Mouse (Mus musculus) midbrain, embryonic 10.5 days (tissue): ENCODE data around the gene Snrnp70. TPM values are rescaled to one million over a fixed set of nuclear protein-coding genes. Genes with fewer than 3 reads are reported as not detected.

ENCODE experiments used
- DNase-seq: peaks from one replicate; pipeline ENCODE4 v3.0.0-alpha.2; 2017; ENCODE audit warnings: low spot score
- H3K27ac ChIP-seq: fragments of 300-500 bp; sonication (generic); replicated peaks from 2 replicates; pipeline ENCODE4 v1.5.1; 2016; ENCODE audit warnings: mild to moderate bottlenecking
- H3K27me3 ChIP-seq: fragments of 300-500 bp; sonication (generic); 2 replicates; pipeline ENCODE4 v1.6.1; 2016; ENCODE audit warnings: low read depth, mild to moderate bottlenecking; ENCODE audit not compliant: poor library complexity, severe bottlenecking
- H3K36me3 ChIP-seq: fragments of 300-500 bp; sonication (generic); 2 replicates; pipeline ENCODE4 v1.6.1; 2016; ENCODE audit warnings: mild to moderate bottlenecking, moderate library complexity
- H3K4me1 ChIP-seq: fragments of 300-500 bp; sonication (generic); 2 replicates; pipeline ENCODE4 v1.6.1; 2016
- H3K4me3 ChIP-seq: fragments of 300-500 bp; sonication (generic); 2 replicates; pipeline ENCODE4 v1.5.1; 2016; ENCODE audit warnings: mild to moderate bottlenecking, moderate library complexity
- H3K9me3 ChIP-seq: fragments of 300-500 bp; sonication (generic); replicated peaks from 2 replicates; pipeline ENCODE4 v1.6.1; 2016; ENCODE audit warnings: mild to moderate bottlenecking
- WGBS: fragments of 180-500 bp; shearing (Covaris S2); methylation state at CpG from one replicate; pipeline ENCODE4 v1.1.7; 2016; 5-methylcytosine and 5-hydroxymethylcytosine counted together
- polyA plus RNA-seq: library from polyadenylated mRNA; unstranded; fragments of >200 nt; fragmentation: Nextera tagmentation; extraction: Ambion mirVana; gene quantifications from 2 replicates; pipeline ENCODE4 v1.2.1, GENCODE M21; 2016

Gene Snrnp70
- polyA plus RNA-seq, 1 experiment from 2014 or later, result 254 TPM

DNA sequence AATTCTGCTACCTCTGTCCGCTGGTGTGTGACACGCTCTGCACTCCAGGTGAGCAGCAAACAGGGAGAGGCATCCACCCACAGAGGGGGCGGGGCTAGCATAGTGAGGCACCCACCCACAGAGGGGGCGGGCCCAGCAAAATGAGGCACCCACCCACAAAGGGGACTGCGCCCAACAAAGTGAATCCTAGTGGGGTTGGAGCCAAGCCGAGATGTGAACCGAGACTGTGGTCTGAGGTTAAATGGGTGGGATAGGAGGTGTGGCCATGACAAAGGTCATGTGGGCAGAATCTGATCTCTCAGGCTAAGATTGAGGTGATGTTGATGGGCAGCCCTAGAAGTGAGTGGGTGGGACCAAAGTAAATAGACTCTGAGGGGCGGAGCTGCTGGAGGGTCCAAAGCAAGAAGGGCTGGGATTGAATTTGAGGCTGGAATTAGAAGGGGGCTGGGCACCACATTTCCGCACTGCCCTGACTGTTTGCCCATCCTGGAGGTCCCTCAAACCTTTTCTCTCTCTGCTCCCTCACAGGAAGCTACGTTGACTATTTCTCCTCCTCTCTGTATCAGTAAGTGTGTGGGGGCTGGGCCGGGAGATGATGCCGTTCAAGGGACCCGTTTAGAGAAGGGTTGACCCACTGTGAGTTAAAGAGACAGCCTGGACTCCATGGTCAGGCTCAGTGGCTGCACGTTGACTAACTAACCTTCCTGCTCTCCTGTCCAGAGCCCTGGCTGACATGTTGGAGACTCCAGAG is 57.2 kb downstream of the Snrnp70 start:
- H3K36me3 ChIP-seq, result no peaks in the 10 kb centered on the region
- peak overlapping the region; percentile 65 for H3K4me3 ChIP-seq
- H3K27me3 ChIP-seq, result peaks cover 82% of the 10 kb centered on the region
- H3K4me1 ChIP-seq, result peaks cover 68% of the 10 kb centered on the region
- peak overlapping the region; percentile 87 for H3K27ac ChIP-seq
- H3K9me3 ChIP-seq, result no peaks in the 10 kb centered on the region
- WGBS, result 3% methylated on average over 14 of the region's 14 CpGs
- DNase-seq, result peak; percentile 27

DNA sequence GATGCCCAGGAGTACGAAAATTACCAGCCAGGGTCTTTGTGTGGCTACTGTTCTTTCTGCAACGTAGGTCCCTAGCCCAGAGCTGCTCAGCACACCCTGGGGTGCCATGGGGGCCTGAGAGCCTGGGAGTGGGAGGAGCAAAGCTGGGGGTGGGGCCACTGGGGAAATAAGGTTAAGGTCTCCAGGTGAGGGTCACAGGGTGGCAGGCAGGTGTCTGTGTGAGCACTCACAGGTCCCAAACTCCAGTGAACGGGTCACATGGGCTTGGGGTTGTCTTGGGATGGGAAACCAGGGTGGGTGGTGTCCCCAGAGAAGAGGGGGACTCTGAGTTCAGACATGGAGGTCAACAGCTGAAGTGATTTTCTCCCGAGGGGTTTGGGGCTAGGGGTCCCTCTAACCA is 58.1 kb downstream of the Snrnp70 start:
- Histone ChIP-seq H3K4me3 (no peak overlapping the region), H3K9me3 (no peaks in the 10 kb centered on the region), H3K27me3 (peaks cover 79% of the 10 kb centered on the region), H3K36me3 (no peaks in the 10 kb centered on the region), H3K27ac (no peak overlapping the region), H3K4me1 (peaks cover 77% of the 10 kb centered on the region)
- 11% methylated on average over 4 of the region's 4 CpGs for WGBS
- no peak for DNase-seq

DNA sequence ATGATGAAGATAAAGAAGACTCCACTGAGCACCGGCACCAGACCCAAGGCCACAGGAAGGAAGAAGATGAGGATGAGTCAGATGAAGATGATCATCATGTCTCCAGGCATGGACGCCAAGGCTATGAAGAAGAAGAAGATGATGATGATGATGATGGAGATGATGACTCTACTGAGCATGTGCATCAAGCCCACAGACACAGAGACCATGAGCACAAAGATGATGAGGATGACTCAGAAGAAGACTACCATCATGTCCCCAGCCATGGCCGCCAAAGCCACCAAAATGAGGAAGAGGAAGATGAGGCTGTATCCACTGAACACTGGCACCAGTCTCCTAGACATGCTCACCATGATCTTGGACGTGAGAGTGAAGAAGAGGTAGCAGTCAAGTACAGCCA is 59.2 kb downstream of the Snrnp70 start:
- Histone ChIP-seq H3K4me1 (peaks cover 74% of the 10 kb centered on the region), H3K27ac (no peak overlapping the region), H3K27me3 (peaks cover 80% of the 10 kb centered on the region), H3K9me3 (no peaks in the 10 kb centered on the region), H3K36me3 (no peaks in the 10 kb centered on the region), H3K4me3 (no peak overlapping the region)
- no peak for DNase-seq
- 87% methylated on average over 4 of the region's 4 CpGs for WGBS

DNA sequence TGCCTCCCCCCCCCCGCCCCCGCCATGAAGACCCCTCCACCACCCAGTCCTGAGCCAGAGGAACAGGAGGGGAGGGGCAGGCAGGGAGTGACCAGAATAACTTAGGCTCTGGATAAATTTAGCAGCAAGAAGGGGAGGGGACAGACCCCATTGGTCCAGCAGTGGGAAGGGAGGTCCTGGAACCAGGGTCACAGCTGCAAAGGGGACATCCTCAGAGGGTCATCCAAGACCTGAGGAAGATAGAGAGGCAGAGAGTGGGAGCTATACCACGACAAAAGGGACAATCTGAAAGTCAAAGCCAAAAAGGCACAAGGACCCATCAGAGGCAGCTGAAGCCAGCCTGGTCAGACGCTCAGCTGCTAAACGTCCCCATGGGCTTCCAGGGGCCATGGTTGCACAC is 60.5 kb downstream of the Snrnp70 start, which contains the start of gene Hrc:
Gene Hrc (plus strand): TSS at position 235 of the 400 bp plus-strand sequence.
- Histone ChIP-seq H3K27me3 (peaks cover 67% of the 10 kb centered on the region), H3K4me3 (peak within 1 kb of the TSS; percentile 79), H3K9me3 (no peaks in the 10 kb centered on the region), H3K27ac (0 out of 2 replicates have a peak within 1 kb of the TSS, but pooled peaks have one; percentile 6), H3K36me3 (no peaks in the 10 kb centered on the region), H3K4me1 (peaks cover 61% of the 10 kb centered on the region)
- DNase-seq, result no peak
- WGBS, result 40% methylated on average over 5 of the region's 5 CpGs

DNA sequence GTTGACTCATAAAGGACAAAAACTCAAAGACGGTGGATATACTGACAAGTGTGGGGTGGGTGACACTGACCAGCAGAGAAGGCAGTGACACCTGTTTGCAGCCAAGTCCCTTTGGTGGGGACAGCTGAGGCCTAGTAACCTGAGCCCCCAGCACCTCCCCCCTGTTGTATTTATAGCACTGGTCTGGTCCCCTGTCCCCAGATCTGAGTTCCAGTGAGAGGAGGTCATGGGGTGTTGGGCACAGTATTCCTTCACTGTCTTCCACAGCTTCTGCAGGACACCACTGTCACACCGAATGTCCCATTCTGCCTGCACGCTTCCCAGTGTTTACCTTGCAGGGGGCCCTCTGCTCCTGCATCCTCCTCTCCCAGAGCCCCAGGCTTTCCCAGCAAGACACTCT is 60.9 kb downstream of the Snrnp70 start:
- DNase-seq, result no peak
- Histone ChIP-seq H3K9me3 (no peaks in the 10 kb centered on the region), H3K27me3 (peaks cover 66% of the 10 kb centered on the region), H3K36me3 (no peaks in the 10 kb centered on the region), H3K4me3 (peak overlapping the region; percentile 79), H3K4me1 (peaks cover 57% of the 10 kb centered on the region), H3K27ac (no peak overlapping the region)
- 30% methylated on average over 3 of the region's 3 CpGs for WGBS

DNA sequence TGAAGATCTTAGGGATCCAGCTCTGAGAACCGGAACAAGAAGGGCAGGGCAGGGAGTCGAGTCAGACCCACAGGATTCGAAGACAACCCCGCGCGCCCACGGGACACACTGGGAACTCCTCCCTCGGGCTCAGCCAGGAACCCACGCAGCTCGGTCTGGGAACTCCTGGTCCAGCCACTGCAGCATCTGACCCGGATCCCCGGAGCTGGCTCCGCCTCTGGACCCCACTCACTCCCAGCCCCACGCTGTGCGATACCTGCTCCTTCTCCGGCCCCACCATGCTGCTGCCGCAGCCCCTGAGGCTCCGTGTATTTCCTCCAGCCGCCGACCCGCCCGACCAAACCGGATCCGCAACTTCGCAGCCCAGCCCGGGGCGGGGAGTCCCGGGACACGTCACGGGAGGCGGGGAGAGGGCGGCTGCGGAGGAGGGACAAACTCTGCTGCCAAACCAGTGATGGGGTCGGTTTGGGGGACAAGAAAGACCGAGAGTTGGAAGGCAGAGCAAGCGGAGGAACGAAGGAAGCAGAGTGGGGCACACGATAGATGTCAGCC is 62.0 kb downstream of the Snrnp70 start, which contains the start of gene Trpm4:
Gene Trpm4 (minus strand): TSS at position 350 of the 552 bp plus-strand sequence.
- under 1% methylated on average over 38 of the region's 38 CpGs for WGBS
- Histone ChIP-seq H3K27me3 (peaks cover 62% of the 10 kb centered on the region), H3K36me3 (no peaks in the 10 kb centered on the region), H3K9me3 (no peaks in the 10 kb centered on the region), H3K4me1 (peaks cover 46% of the 10 kb centered on the region), H3K27ac (peak within 1 kb of the TSS; percentile 84), H3K4me3 (peak within 1 kb of the TSS; percentile 79)
- peak; percentile 80 for DNase-seq

DNA sequence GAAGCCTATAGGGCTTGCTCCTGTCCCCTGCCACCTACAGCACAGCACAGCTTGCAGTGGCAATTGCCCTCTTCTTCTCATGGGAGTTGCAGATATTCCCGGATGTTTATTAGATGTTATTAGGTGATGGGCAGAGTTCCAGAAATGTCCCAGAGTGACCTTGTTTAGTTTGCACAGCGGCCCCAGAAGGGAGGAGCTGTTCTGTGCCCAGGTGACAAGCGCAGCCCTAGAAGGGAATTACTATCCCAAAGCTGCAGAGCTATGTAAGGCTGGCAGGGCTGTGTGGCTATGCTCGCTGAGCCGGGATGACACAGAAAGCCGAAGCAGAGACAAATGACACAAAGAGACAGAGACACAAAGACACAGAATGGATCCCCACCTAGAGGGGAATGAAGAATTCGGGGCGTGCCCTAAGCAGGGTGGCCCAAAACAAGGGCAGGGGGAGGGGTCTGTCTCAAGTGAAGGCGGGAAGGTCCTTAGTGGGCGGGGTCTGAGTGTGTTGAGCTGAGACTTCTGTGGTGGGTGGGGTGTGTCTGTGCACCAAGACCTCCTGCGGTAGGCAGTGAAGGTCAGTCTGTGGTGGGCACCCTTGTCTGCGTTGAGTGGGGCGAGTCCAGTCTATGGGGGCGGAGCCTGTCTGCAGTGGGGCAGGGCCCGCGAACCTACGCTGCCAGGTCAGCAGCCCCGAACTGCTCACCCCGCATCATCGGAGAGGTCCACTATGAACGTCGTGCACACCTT is 62.7 kb downstream of the Snrnp70 start:
- Histone ChIP-seq H3K4me1 (peaks cover 39% of the 10 kb centered on the region), H3K9me3 (no peaks in the 10 kb centered on the region), H3K4me3 (peak overlapping the region; percentile 79), H3K27ac (peak overlapping the region; percentile 84), H3K36me3 (no peaks in the 10 kb centered on the region), H3K27me3 (peaks cover 55% of the 10 kb centered on the region)
- DNase-seq, result peak; percentile 57
- 3% methylated on average over 22 of the region's 22 CpGs for WGBS

DNA sequence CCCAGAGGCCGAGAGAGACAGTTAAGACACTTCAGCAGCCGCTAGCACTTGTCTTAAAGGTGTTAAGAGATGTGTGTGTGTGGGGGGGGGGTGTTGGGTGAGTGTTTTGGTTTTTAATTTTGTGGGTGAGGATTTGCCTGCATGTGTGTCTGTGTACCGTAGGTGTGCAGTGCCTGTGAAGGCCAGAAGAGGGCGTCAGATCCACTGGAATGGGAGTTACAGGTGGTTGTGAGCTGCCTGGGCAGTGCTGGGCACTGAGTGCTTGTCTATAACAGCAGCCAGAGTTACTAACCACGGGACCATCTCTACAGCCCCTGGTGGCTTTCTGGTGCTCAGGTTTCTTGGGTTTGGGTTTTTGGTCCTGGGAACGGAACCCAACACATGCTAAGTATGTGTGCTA is 64.0 kb downstream of the Snrnp70 start:
- no peak overlapping the region for H3K4me3 ChIP-seq
- peaks cover 32% of the 10 kb centered on the region for H3K4me1 ChIP-seq
- no peaks in the 10 kb centered on the region for H3K36me3 ChIP-seq
- H3K27me3 ChIP-seq, result peaks cover 42% of the 10 kb centered on the region
- no peak overlapping the region for H3K27ac ChIP-seq
- H3K9me3 ChIP-seq, result no peaks in the 10 kb centered on the region
- 81% methylated on average over 6 of the region's 6 CpGs for WGBS
- no peak for DNase-seq

DNA sequence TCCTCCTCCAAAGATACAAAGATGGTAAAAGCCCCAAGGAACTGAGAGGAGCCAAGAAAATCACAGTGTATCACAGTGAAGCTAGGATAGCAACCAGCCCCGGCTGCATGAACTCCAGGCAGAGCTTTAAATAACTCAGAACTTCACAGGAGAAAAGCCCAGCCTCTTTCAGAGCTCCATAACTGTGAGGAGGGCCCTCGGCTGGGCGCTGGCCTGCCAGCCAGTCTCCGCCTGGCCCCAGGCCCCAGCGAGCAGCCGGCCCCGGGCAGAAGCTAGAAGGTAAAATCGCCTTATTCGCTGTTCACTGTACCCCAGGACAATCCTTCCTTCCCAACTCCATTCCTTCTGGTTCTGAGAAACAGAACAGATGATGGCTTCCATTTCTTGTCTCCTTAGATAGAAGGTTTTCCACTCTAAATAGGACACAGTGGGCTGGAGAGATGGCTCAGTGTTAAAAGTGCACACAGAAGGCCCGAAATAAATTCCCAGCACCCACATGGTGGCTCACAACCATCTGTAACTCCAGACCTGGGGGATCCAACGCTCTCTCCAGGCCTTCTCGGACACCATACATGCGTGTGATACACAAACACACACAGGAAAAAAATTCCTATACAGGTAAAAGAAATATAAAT is 66.6 kb downstream of the Snrnp70 start:
- WGBS, result 81% methylated on average over 13 of the region's 13 CpGs
- no peaks in the 10 kb centered on the region for H3K36me3 ChIP-seq
- H3K27me3 ChIP-seq, result peaks cover 16% of the 10 kb centered on the region
- DNase-seq, result no peak
- peaks cover 16% of the 10 kb centered on the region for H3K4me1 ChIP-seq
- H3K9me3 ChIP-seq, result no peaks in the 10 kb centered on the region
- no peak overlapping the region for H3K27ac ChIP-seq
- H3K4me3 ChIP-seq, result no peak overlapping the region

Other genes with a start within 250 kb of the Snrnp70 start
- 108 and 111 TPM in 2 replicates for gene Pih1d1, start 241.4 kb downstream of the Snrnp70 start, polyA plus RNA-seq
- gene Aldh16a1, start 241.2 kb downstream of the Snrnp70 start, polyA plus RNA-seq, result 45.7 and 51.2 TPM in 2 replicates
- gene Slc17a7, start 231.8 kb downstream of the Snrnp70 start, polyA plus RNA-seq, result 0.25 and 0.52 TPM in 2 replicates
- not detected in 2 replicates for gene Gfy, start 216.2 kb downstream of the Snrnp70 start, polyA plus RNA-seq
- not detected in 2 replicates for gene Pth2, start 214.7 kb downstream of the Snrnp70 start, polyA plus RNA-seq
- gene Ccdc155, start 190.8 kb downstream of the Snrnp70 start, polyA plus RNA-seq, result 0.73 and 0.88 TPM in 2 replicates
- gene Dkkl1, start 183.6 kb downstream of the Snrnp70 start, polyA plus RNA-seq, result 0.72 and 1.4 TPM in 2 replicates
- 365 and 367 TPM in 2 replicates for gene Tead2, start 180.0 kb downstream of the Snrnp70 start, polyA plus RNA-seq
- 0.43 and 0.65 TPM in 2 replicates for gene Cd37, start 156.6 kb downstream of the Snrnp70 start, polyA plus RNA-seq
- 0.07 TPM in 1 of 2 replicates, not detected in the other for gene Slc6a16, start 154.7 kb downstream of the Snrnp70 start, polyA plus RNA-seq
- gene Slc6a21, start 118.2 kb downstream of the Snrnp70 start, polyA plus RNA-seq, result not detected in 2 replicates
- 7.0 and 9.6 TPM in 2 replicates for gene Trpm4, start 62.0 kb downstream of the Snrnp70 start, polyA plus RNA-seq
- gene Hrc, start 60.5 kb downstream of the Snrnp70 start, polyA plus RNA-seq, result 0.12 and 0.29 TPM in 2 replicates
- 6.4 and 7.4 TPM in 2 replicates for gene Ppfia3, start 28.7 kb downstream of the Snrnp70 start, polyA plus RNA-seq
- 1.0 and 1.4 TPM in 2 replicates for gene Lin7b, start 25.2 kb downstream of the Snrnp70 start, polyA plus RNA-seq
- gene Kcna7, start 9.9 kb upstream of the Snrnp70 start, polyA plus RNA-seq, result not detected in 2 replicates
- 0.51 and 0.61 TPM in 2 replicates for gene Ntf5, start 18.0 kb upstream of the Snrnp70 start, polyA plus RNA-seq
- not detected in 2 replicates for gene Lhb, start 25.1 kb upstream of the Snrnp70 start, polyA plus RNA-seq
- 41.7 and 41.9 TPM in 2 replicates for gene Gys1, start 39.1 kb upstream of the Snrnp70 start, polyA plus RNA-seq
- gene Ruvbl2, start 42.4 kb upstream of the Snrnp70 start, polyA plus RNA-seq, result 202 and 222 TPM in 2 replicates
- gene Ftl1, start 64.1 kb upstream of the Snrnp70 start, polyA plus RNA-seq, result 5,695 and 6,139 TPM in 2 replicates
- gene Bax, start 71.2 kb upstream of the Snrnp70 start, polyA plus RNA-seq, result 240 and 265 TPM in 2 replicates
- gene Tulp2, start 86.1 kb upstream of the Snrnp70 start, polyA plus RNA-seq, result 0.15 and 0.21 TPM in 2 replicates
- gene Gm45808, start 91.1 kb upstream of the Snrnp70 start, polyA plus RNA-seq, result 0.34 TPM in 1 of 2 replicates, not detected in the other
- 6.0 and 6.8 TPM in 2 replicates for gene Dhdh, start 93.1 kb upstream of the Snrnp70 start, polyA plus RNA-seq
- 105 and 112 TPM in 2 replicates for gene Nucb1, start 114.7 kb upstream of the Snrnp70 start, polyA plus RNA-seq
- 15.0 and 18.6 TPM in 2 replicates for gene Ppp1r15a, start 130.5 kb upstream of the Snrnp70 start, polyA plus RNA-seq
- 0.78 and 1.1 TPM in 2 replicates for gene Plekha4, start 130.6 kb upstream of the Snrnp70 start, polyA plus RNA-seq
- 0.43 and 0.55 TPM in 2 replicates for gene Hsd17b14, start 159.2 kb upstream of the Snrnp70 start, polyA plus RNA-seq
- 32.2 and 38.2 TPM in 2 replicates for gene Bcat2, start 174.4 kb upstream of the Snrnp70 start, polyA plus RNA-seq
- not detected in 2 replicates for gene Fgf21, start 219.7 kb upstream of the Snrnp70 start, polyA plus RNA-seq
- not detected in 2 replicates for gene Fut1, start 221.5 kb upstream of the Snrnp70 start, polyA plus RNA-seq
- 0.16 TPM in 1 of 2 replicates, not detected in the other for gene Izumo1, start 226.1 kb upstream of the Snrnp70 start, polyA plus RNA-seq
- gene Rasip1, start 231.7 kb upstream of the Snrnp70 start, polyA plus RNA-seq, result 4.8 and 5.5 TPM in 2 replicates
- gene Mamstr, start 244.2 kb upstream of the Snrnp70 start, polyA plus RNA-seq, result 2.1 and 3.3 TPM in 2 replicates